Mouse (Mus musculus) gastrocnemius, adult 8-10 months (tissue): ENCODE data around the gene Tll2. TPM values are rescaled to one million over a fixed set of nuclear protein-coding genes. Genes with fewer than 3 reads are reported as not detected.

Experiments used
- DNase-seq, 2 experiments: peaks; one replicate each; pipeline ENCODE4 v3.0.0; 2022; ENCODE audit warnings: low spot score in 2 of 2
- total RNA-seq, 4 experiments: library from RNA; stranded (reverse); gene quantifications; 2 replicates each; pipeline ENCODE4 v1.2.4; 2022

Tll2 gene
- total RNA-seq, 4 experiments from 2014 or later: 0.07 TPM; not detected in 3

DNA sequence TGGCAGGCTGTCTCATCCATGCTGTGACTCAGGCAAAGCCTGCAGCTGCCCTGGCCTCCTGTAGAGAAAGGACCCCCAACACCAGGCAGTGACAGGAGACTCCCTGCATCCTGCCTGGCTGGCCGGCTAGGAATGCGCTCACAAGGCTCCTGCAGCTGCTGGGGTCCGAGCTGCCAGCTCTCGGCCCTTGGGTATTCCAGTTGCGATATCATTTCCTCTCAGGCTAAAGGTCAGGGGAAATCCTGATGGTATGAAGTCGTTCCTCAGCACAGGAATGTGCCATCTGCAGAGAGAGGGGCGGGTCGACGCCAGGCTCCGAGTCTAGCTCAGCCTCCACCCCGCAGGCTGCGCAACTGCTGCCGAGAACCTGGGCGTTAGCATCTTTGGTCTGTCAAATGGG lies 46.2 kb downstream of the Tll2 start:
- DNase-seq: peak; percentile 39 to 46

DNA sequence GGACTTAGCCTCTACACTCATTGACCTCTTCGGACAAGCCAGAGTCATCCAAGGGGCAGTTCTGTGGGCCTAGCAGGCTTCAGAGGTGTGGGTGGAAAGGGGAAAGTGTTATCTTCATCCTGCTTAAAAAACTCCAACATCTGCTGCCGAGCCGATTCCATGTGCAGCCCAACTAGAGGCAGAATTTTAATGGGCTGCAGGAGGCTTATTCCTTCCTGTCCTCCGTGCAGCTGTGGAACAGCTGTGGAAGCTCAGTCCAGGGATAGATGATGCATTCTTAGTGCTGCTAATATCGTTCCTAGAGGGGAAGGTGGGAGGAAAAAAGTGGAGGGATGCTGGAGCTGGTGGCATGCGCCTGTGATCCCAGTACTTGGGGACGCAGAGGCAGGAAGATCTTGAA lies 52.0 kb downstream of the Tll2 start:
- no peak for DNase-seq

DNA sequence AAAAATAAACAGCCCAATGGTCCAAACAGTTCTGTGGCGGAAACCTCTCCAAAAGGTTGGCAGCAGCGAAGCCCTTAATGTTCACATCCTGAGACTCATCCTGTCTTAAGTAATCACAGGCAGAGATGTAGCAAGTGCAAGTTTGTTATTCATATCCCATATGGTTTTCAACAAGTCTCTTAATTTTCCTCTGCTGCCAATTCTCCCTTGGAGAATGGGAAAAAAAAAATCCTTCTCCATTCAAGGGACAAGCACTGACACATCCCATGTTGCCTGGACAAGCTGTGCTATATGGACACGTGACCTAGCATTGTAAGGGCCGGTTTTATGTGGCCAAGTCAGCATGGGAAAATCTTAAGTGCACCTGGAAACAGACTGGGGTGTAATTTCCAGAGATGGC lies 54.2 kb downstream of the Tll2 start:
- no peak for DNase-seq

DNA sequence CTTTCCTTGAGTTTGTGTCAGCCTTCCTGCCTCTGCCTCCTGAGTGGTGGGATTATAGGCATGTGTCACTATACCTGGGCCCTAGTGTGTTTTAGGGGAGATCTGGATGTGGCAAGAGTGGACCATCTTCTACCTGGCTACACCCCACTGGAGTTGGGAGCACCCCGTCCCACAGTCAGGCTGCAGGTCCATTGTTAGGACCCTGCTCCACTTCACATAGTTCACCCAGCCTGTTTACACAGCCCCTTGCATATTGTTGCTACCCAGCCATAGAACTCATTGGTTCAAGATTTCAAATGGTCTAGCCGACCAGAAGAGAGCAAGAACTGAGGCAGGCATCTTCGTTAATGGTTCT lies 54.6 kb downstream of the Tll2 start:
- DNase-seq: no peak

DNA sequence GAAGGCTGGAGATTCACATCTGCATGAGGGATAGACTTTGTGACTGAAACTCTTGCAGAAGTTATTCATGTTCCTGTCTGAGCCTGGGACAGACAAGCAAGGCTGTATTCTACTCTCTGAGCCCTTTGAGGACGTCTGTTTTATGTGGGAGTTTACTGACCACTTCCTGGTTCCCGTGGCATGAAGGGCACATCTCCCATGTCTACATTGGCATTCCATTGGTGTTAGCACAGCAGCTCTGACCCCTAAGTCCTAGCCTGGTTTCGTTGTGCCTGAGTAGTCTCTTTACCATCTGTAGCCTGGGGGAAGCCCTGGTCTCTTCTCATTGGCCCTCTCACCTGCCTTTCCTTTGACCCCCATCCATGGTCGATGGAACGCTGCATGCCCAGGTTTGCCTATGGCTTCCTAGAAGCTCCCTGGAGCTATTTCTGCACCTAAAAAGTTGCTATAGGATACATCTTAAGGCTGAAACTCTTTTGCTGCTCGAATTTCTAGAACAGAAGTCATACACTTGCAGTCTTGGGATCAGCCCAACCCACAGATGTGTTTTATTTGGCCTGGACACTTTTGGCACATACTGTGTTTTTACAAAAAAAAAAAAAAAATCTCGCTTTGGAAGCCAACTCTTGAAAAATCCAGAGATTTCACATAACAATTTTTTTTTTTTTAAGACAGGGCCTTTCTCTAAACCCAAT lies 55.2 kb downstream of the Tll2 start:
- no peak for DNase-seq

DNA sequence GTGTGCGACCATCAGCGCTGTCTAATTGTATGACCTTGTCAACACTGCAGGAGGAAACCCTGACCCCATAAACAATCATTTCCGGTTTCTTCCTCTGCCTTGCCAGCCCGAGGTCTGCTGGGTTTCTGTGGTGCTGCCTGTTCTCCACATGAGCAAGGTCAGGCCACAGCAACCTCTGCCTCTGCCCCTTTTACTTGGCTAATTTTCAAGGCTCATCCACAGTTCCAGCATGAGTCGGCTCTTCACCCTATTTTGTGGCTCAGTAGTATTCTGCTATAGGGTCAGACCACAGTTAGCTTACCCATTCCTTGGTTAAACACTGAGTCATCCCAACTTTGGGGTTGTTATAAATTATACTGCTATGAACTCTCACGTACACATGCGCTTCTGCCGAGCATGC lies 65.7 kb downstream of the Tll2 start:
- no peak for DNase-seq

DNA sequence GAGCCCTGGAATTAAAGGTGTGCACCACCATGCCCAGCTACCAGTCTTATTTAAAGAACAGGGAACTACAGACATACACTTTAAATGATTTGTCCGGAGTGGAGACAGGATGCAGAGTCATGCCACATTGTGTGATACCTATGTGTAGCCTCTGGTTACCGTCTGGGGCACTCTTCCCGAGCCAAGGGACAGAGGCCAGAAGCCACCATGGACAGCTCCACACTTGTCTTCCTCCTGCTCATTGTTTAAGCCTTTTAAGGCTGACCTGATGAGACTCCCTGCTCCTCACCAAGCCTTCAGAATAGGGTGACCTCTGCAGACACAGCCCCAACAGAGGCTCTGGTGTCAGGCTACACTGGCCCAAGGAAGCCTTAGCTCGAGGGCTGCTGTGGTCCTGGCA lies 67.0 kb downstream of the Tll2 start:
- DNase-seq: no peak

DNA sequence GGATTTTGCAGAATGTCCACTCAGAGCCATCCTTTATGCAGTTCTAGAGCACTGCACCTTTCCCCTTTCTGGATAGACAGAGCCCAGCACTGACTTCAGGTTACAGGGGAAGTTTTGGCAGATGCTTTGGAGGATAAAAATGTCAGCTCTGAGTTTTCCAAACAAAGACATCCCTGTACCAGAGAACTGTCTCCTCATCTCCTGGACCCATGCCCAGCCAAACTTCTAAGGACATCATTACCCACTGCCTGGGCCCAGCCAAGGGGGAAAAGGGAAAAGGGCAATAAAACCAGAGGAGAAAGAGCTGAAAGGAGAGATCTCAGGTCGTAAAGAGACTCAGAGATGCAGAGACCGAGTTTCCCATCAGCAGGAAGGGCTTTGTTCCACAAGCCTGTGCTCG lies 83.6 kb downstream of the Tll2 start:
- DNase-seq: no peak

DNA sequence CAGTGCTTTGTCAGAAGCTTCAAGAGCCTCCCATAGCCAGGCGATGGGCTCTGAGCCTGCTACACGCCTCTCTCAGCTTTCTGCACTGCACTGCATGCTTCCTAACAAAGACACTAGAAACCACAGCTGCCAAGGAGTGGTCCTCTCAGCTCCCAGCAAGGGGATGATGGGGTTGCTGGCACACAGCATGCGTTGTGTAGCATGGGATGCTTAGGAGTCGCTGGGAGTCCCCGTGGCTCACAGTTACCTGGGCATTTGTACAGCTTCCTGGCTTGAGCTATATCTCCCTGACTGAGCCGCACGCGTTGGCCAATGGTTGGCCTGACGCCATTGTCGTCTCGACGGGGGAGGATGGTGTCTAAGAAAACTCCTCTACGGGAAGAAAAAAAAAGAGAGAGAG lies 86.7 kb downstream of the Tll2 start:
- DNase-seq: no peak

DNA sequence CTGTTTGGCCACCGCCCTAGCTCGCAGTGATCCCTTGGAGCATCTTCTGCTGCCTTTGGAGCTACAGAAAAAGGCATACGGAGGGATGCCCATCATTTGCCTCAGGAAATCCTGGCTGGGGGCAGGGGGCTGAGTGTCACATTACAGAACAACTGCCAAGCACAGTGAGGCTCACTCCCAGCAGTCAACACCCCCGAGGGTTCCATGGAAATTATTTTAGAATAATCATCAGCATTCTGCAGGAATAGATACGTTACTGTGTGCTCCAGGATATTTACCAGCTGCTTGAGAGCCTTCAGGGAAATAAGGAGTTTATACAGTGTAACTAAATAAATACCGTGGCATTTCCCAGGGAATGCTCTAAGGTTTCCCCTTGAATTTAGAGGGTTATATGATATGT lies 88.3 kb downstream of the Tll2 start:
- no peak for DNase-seq

DNA sequence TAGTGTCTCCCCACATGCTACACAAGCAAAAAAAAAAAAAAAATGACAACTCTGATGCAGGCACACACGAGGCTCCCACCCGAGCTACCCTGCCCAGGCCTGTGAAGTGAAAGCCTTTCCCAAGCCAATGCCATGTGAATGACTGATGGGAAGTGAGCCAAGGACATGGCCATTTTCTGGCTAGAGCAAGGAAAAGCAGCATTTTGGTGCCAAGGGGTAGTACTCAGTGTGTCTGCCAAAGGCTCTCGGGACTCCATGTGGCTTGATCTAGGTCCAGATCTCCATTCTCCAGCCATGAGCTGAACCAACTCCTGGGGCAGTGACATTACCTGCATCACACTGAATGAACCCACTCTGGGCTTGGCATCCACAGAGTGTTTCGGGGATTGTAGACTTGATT lies 89.3 kb downstream of the Tll2 start:
- no peak for DNase-seq

DNA sequence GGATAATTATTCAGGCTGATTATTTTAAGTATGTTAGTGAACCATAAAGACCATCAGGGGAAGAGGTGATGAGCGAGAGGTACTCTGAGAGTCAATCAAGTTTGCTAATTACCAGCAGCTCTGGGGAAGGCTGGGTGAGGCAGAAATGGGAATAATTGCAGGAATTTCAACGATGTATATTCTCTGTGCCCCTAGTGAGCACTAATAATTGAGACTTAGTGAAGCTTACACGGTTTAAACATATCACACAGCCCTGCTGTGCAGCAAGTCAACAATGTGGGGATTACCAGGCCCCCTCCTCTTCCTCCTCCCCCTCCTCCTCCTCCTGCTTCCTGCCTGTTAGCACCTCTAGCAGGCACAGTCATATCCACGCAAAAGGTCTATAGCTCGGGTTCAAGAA lies 92.0 kb downstream of the Tll2 start:
- no peak for DNase-seq

DNA sequence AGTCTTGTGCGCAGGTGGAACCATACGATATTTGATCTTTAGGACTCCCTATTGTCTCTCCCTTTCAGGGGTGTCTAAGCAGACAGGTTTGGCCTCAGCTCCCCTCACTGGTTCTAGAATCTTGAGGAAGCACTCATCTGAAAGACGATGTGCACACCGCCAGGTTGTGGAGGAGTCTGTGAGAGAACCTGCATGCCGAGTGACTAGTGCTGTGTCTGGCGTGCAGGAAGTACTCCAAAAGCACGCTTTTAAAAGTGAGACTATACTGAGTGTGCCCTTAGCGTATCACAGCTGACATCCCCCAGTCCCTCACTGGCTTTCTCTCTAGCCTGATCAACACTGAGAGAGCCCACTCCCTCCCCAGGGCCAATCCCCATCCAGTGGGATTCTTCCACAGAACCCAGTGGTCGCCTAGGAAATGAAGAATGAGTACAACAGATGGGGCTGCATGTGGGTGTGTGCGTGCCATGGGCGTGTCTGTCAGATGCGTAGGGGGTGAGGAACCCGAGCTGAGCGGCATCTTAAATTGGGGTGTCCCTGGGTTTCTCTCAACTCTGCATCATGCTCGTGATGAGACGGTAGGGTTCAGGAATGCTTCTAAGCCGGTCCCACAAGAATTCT lies 92.6 kb downstream of the Tll2 start:
- DNase-seq: no peak

DNA sequence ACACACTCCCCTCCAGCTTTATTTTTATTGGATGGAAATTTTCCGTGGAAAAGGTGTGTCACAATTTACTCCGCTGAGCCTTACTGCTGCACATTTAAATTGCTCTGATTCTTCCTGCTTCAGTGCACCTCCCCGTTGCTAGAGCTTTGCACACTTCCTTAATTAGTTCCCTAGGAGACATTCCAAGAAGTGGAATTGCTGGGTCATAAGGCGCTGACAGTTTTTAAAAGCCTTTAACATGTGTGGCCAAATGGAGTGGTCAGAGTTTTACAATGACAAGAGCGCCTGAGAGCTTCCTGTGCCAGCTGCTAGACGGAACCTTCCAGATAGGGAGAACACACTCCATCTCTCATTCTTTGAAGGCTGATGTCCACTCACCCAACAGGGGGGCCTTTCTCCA lies 94.0 kb downstream of the Tll2 start:
- DNase-seq: no peak

DNA sequence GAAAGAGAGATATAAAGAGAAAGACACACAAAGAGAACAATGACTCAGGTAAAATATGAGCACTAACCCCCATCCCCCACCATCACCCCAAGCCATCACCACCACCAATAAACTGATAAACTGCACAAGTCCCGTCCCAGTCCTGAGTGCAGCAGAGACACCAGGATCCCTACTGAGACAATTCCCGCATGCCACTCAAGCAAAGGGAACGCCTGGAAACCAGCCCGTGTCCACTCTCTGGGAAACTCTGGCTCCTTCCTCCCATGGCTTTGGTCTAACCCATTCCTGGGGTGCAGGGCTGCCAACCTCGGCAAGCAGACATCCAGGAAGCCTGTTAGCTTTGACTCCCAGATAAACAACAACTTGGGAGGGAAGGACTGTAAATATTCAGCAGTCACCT lies 96.6 kb downstream of the Tll2 start:
- DNase-seq: no peak

DNA sequence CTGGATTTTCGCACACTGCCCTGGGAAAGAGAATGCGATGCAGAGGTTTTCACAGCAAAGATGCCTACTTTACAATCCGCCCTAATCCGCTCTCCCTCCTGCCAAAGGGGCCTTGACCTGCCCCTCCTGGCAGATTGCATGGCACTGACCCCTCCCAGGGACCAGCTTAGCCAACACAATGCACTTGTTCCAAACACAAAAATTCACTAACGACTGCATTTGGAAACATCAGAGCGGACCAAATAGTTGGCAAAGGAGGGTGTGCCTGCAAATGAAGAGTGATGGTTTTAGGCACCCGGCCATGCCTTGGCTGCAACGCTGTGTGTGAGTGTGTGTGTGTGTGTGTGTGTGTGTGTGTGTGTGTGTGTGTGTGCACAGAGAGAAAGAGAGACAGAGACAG lies 97.1 kb downstream of the Tll2 start:
- DNase-seq: no peak

DNA sequence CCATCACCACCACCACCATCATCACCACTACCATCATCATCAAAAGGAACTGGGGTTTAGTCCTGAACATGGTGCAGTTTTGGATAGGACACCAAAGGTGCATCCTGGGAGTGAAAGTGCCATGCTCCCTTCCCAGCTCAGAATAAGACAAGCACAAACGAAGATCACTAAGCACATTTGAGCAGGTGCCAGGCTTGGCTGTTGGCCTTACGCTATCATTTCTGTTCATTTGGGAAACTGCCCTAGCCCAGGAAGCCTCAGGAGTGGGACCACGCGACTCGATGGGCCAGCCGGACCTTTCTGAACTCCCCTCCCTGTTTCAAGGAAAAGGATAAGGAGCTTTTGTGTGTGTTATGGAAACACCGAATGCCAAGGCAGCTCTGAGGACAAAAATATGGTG lies 98.0 kb downstream of the Tll2 start:
- no peak for DNase-seq

DNA sequence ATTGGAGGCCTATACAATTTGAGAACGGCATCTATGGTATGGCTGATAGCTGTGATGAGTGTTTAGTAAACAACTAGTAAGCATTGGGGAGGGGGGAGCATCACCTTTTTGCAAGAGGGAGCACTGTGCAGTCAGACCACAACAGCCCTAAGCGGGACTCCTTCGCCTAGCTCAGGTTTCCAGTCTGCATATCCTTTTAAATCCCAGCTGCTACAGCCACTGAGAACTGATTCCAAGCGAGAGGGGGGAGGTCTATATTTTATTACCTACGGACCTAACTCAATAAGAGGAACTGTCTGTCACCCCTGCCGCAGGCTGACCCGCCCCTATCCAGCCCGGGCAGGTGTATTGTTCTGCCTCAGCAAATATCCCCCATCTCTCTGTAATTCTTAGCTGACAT lies 99.1 kb downstream of the Tll2 start:
- DNase-seq: no peak

DNA sequence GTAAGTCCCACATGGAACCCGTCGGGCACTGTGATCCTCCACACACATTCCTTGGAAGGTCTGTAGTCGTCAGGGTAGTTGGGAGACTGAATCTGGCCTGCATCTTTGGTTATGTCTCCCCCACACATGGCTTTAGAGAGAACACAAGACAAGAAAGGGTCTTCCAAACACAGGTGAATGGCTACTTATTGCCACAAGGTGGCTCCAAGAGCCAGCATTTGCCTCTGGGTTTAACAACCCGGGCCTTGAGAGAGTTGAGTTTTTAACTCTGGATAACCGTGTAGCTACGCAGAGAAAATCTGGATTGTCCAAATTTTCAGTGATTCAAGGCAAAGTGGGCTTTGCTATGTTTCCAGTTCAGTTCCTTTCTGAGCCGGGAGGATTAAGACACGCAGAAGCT lies 101.7 kb downstream of the Tll2 start:
- no peak for DNase-seq

DNA sequence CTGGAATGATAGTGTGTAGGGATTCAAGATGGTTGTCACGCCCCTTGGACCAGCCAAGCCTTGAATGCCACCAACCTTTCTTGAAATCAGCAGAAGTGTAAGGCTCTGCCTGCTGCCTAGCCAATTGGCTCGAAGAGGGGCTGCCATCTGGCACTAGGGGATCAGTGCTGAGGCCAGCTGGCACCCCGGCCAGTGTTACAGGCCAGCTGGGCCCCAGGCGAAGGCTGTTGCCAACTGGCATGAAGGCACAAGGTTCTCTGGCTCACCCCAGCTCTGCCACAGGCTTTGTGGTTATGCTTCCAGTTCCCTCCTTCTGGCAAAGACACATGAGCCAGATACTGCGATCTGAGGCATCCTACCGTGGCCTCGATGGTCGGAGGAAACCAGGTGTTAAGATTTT lies 105.2 kb downstream of the Tll2 start:
- DNase-seq: peak; percentile 65 to 84

DNA sequence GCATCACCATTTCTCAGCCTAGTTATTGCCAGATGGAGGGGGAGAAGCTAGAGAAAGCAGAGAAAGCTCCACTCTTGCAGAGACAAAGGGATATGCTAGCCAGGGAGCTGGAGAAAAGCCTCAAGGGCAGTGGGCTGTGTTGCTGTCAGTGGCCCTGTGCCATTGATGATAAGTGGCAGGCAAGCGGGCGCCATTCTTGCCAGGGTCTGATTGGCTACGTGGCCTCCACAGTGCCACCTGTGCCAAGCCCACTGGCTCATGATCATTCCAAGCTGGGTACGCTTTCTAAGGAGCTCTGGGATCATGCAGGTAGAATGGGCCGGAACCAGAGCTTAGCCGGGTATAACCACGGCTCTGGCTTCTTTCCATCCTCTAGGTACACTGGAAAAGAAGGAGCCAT lies 105.8 kb downstream of the Tll2 start:
- no peak for DNase-seq

DNA sequence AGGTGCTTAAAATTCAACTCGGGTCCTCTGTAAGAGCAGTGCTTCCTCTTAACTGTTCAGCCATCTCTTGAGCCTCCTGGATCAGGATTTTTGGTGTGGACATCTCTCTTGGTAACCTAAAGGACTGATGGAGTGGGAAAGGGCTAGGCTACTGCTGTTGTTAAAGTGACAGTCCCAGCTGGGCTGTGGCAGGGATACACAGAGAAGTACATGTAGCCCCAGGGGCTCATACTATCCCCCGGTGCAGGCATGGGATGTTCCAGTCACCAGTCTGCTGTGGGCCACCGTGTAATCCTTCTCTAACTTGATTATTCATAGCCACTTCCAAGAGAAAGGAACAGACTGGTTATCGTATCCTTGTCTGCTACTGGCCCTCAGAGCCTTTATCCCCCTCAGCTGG lies 109.6 kb downstream of the Tll2 start:
- DNase-seq: no peak

DNA sequence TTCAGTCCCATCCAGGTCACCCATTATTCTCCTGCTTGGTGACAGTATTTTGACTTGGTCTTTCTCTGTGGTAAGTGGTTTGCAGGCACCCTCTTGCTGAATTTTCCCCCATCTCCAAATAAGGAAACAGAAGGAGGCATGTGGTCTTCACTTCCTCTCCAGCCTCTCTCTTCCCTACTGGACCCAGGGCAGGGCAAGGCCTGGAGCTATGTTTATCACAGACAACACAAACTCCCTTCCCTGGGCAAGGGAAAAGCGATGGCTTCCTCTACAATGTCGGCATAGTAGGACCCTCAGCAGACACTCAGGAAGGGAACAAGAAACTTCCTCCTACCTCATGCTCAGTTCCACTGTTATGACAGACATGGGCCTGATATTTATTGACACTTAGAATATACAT lies 114.7 kb downstream of the Tll2 start:
- DNase-seq: no peak

DNA sequence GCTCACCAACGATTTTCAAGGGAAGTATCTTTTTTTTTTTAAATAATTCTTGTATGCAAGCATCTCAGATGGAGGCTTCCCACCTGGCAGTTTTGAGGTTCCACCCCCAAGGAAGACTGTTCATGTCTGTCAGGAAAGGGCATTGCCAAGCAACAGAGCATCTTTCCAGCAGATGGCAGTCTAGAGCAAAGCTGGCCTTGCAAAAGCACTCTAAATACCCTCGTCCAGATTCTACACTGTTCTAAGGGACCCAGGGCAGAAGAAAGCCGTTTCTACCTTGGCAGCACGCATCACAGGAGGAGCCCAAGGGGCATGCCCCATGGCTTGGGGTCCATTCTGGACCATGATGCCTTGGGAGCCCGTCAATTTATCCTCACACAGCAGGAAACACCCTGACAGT lies 116.8 kb downstream of the Tll2 start:
- DNase-seq: no peak
